Mouse (Mus musculus): ENCODE results near the gene Rnls.

Rnls gene

GRCm38 (mm10) chr19:33264224-33264993 lies 127.7 kb downstream of the Rnls start:
- DNase-seq (ENCODE audit: extremely low read depth, low read depth, low spot score): no peak

GRCm38 (mm10) chr19:33262421-33262820 lies 129.7 kb downstream of the Rnls start:
- DNase-seq (ENCODE audit: extremely low read depth, low read depth, low spot score): no peak

GRCm38 (mm10) chr19:33259164-33259563 lies 132.9 kb downstream of the Rnls start:
- no peak for DNase-seq (ENCODE audit: extremely low read depth, low read depth, low spot score)

GRCm38 (mm10) chr19:33253893-33254292 lies 138.2 kb downstream of the Rnls start:
- no peak for DNase-seq (ENCODE audit: extremely low read depth, low read depth, low spot score)

- DNase-seq (ENCODE audit: extremely low read depth, low read depth, low spot score): no peak
Measured at GRCm38 (mm10) chr19:33252226-33252625, 139.9 kb downstream of the Rnls start.

- no peak for DNase-seq (ENCODE audit: extremely low read depth, low read depth, low spot score)
Measured at GRCm38 (mm10) chr19:33244196-33244595, 147.9 kb downstream of the Rnls start.

- DNase-seq (ENCODE audit: extremely low read depth, low read depth, low spot score): no peak
Measured at GRCm38 (mm10) chr19:33240386-33240785, 151.7 kb downstream of the Rnls start.

- no peak for DNase-seq (ENCODE audit: extremely low read depth, low read depth, low spot score)
Measured at GRCm38 (mm10) chr19:33232902-33233301, 159.2 kb downstream of the Rnls start.

- no peak for DNase-seq (ENCODE audit: extremely low read depth, low read depth, low spot score)
Measured at GRCm38 (mm10) chr19:33231303-33231702, 160.8 kb downstream of the Rnls start.

- no peak for DNase-seq (ENCODE audit: extremely low read depth, low read depth, low spot score)
Measured at GRCm38 (mm10) chr19:33227004-33227403, 165.1 kb downstream of the Rnls start.

- no peak for DNase-seq (ENCODE audit: extremely low read depth, low read depth, low spot score)
Measured at GRCm38 (mm10) chr19:33225858-33226705, 166.0 kb downstream of the Rnls start.

GRCm38 (mm10) chr19:33225002-33225376 lies 167.1 kb downstream of the Rnls start:
- no peak for DNase-seq (ENCODE audit: extremely low read depth, low read depth, low spot score)

GRCm38 (mm10) chr19:33224181-33225001 lies 167.7 kb downstream of the Rnls start:
- no peak for DNase-seq (ENCODE audit: extremely low read depth, low read depth, low spot score)

GRCm38 (mm10) chr19:33223766-33224165 lies 168.3 kb downstream of the Rnls start:
- DNase-seq (ENCODE audit: extremely low read depth, low read depth, low spot score): no peak

GRCm38 (mm10) chr19:33223276-33223675 lies 168.8 kb downstream of the Rnls start:
- DNase-seq (ENCODE audit: extremely low read depth, low read depth, low spot score): peak; percentile 47

- DNase-seq (ENCODE audit: extremely low read depth, low read depth, low spot score): no peak
Measured at GRCm38 (mm10) chr19:33222595-33223223, 169.4 kb downstream of the Rnls start.

- no peak for DNase-seq (ENCODE audit: extremely low read depth, low read depth, low spot score)
Measured at GRCm38 (mm10) chr19:33217791-33218300, 174.2 kb downstream of the Rnls start.

- no peak for DNase-seq (ENCODE audit: extremely low read depth, low read depth, low spot score)
Measured at GRCm38 (mm10) chr19:33209709-33210108, 182.4 kb downstream of the Rnls start.

- no peak for DNase-seq (ENCODE audit: extremely low read depth, low read depth, low spot score)
Measured at GRCm38 (mm10) chr19:33207991-33208390, 184.1 kb downstream of the Rnls start.

- no peak for DNase-seq (ENCODE audit: extremely low read depth, low read depth, low spot score)
Measured at GRCm38 (mm10) chr19:33205389-33205788, 186.7 kb downstream of the Rnls start.

GRCm38 (mm10) chr19:33202422-33202821 lies 189.7 kb downstream of the Rnls start:
- DNase-seq (ENCODE audit: extremely low read depth, low read depth, low spot score): no peak
